Mouse (Mus musculus) hindlimb bud, embryonic 11.5 days (tissue): ENCODE measurements around the gene Nup107.

Experiments
- DNase-seq: peaks from one replicate; pipeline ENCODE4 v3.0.0-alpha.2; 2012; ENCODE audit warnings: low read depth, low spot score; ENCODE audit errors: extremely low spot score

The Nup107 gene

GRCm38 (mm10) chr10:117778951-117779350 is 13.6 kb downstream of the Nup107 start:
- no peak for DNase-seq

GRCm38 (mm10) chr10:117778328-117778910 is 14.1 kb downstream of the Nup107 start:
- DNase-seq: no peak

- DNase-seq: no peak
Observed at GRCm38 (mm10) chr10:117777501-117778327, 14.8 kb downstream of the Nup107 start.

- DNase-seq: no peak
Observed at GRCm38 (mm10) chr10:117777103-117777470, 15.4 kb downstream of the Nup107 start.

GRCm38 (mm10) chr10:117776281-117777102 is 16.0 kb downstream of the Nup107 start:
- no peak for DNase-seq

- DNase-seq: no peak
Observed at GRCm38 (mm10) chr10:117775401-117776144, 16.9 kb downstream of the Nup107 start.

- DNase-seq: no peak
Observed at GRCm38 (mm10) chr10:117774817-117775120, 17.7 kb downstream of the Nup107 start.

GRCm38 (mm10) chr10:117774011-117774816 is 18.3 kb downstream of the Nup107 start:
- no peak for DNase-seq

- no peak for DNase-seq
Observed at GRCm38 (mm10) chr10:117773106-117773720, 19.3 kb downstream of the Nup107 start.

- no peak for DNase-seq
Observed at GRCm38 (mm10) chr10:117772364-117773105, 20.0 kb downstream of the Nup107 start.

GRCm38 (mm10) chr10:117771131-117771510 is 21.4 kb downstream of the Nup107 start:
- DNase-seq: no peak

GRCm38 (mm10) chr10:117770286-117771130 is 22.0 kb downstream of the Nup107 start:
- DNase-seq: no peak

- DNase-seq: no peak
Observed at GRCm38 (mm10) chr10:117769541-117770285, 22.8 kb downstream of the Nup107 start.

- no peak for DNase-seq
Observed at GRCm38 (mm10) chr10:117768141-117768440, 24.4 kb downstream of the Nup107 start.

GRCm38 (mm10) chr10:117767286-117768140 is 25.0 kb downstream of the Nup107 start:
- DNase-seq: no peak

GRCm38 (mm10) chr10:117766896-117767160 is 25.7 kb downstream of the Nup107 start:
- DNase-seq: no peak
